Mouse (Mus musculus) layer of hippocampus, adult 9-10 months (tissue): ENCODE measurements at regions not wholly inside any gene's neighbourhood (a gene's known extent, or its start where the extent isn't known, plus 50 kb on each side); places are given as distances from the start of the nearest gene placed in this dataset.

ENCODE experiments used
- DNase-seq: peaks from one replicate; pipeline ENCODE4 v3.0.0; 2022; ENCODE audit warnings: low spot score

DNA sequence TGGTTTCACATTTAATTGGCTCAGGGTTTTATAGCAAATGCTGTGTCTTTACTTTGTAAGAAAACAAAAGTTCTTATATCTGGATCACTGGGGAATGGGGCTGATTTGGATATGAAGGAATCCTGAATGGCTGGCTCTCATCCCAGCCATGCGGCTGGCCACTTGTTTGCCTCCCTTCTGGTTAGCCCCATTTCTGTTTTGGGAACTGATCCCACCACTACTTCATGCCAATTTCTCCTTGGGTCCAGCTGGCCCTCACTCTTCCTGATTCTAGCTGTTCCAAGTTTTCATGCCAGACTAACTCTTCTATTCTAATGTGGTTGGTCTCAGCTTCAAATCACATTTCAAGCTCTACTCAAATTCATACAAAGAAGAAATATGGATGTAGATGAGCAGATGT is 5319.6 kb downstream of the 9330182O14Rik start:
- DNase-seq = peak; percentile 39

DNA sequence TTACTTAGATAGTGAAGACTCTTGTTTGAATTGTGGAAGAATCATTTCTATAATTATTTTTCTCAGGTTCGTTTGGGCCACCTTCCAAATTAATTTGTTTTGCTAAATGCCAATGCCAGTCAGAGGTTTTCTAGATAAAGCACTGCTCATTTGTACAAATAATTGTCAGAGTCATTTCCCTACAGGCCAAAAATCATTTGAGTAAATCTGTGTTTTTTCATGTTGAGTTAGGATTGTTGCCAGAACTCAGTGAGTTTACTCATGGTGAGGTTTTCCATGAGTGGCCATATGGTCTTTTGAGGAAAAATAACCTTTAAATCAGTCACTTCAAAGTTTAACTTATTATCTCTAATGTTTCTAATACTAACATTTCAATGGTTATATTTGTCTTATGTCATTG is 5336.3 kb downstream of the 9330182O14Rik start:
- DNase-seq = peak; percentile 0

DNA sequence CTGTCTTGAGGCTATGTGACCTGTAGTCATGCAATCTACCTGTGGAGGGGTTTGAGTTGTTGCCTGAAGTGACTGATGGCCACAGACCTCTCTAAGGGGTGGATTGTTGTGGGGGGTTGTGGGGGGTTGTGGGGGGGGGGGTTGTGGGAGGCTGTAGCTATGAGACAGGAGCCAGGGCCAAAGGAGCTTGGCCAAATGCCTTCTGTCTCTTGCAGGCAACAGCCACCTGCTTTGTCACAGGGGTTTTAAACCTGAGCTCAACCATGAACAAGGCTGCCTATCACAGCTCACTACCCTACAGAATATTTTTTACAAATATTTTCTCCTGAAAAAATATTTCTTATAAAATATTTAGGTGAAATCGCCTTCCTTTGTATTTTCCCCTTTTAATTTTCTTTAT is 5339.0 kb downstream of the 9330182O14Rik start:
- no peak for DNase-seq

DNA sequence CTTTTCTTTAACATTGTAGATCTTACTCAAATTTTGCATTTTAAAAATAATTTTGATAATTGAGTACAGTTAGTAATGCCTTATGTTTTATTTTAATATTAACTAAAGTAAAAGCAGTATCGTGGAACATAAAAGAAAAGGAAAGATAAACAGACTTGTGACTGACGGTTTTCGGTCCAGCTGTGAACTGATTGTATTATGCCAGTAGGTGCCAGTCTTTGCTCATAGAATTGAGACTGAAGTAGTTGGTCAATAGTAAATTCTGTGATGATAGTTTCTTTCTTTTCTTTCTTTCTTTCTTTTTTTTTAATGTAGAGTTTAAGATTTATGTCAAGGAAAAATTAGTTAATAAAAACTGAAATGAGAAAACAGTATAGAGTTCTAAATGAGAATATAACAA is 5376.1 kb downstream of the 9330182O14Rik start:
- DNase-seq = no peak
